Mouse (Mus musculus) liver, embryonic 16.5 days (tissue): ENCODE data around the gene Lax1. TPM values are rescaled to one million over a fixed set of nuclear protein-coding genes. Genes with fewer than 3 reads are reported as not detected.

Experiments used
- ATAC-seq: fragments of 200-750 bp; cut with Nextera tagmentation; 2 replicates; pipeline ENCODE4 v1.8.0; 2017; ENCODE audit warnings: low read depth, mild to moderate bottlenecking, moderate number of reproducible peaks, moderate library complexity
- H3K27ac ChIP-seq: fragments of 300-500 bp; sonication (generic); 2 replicates; pipeline ENCODE4 v1.5.1; 2014; ENCODE audit warnings: mild to moderate bottlenecking, low read length
- H3K27me3 ChIP-seq: fragments of 300-500 bp; sonication (generic); 2 replicates; pipeline ENCODE4 v1.6.1; 2014; ENCODE audit warnings: low read depth, low read length, mixed read lengths; ENCODE audit not compliant: control insufficient read depth, insufficient read depth
- H3K36me3 ChIP-seq: fragments of 300-500 bp; sonication (generic); 2 replicates; pipeline ENCODE4 v1.6.1; 2014; ENCODE audit warnings: mild to moderate bottlenecking; ENCODE audit not compliant: control insufficient read depth, insufficient read depth
- H3K4me1 ChIP-seq: fragments of 300-500 bp; sonication (generic); 2 replicates; pipeline ENCODE4 v1.6.1; 2014; ENCODE audit warnings: low read depth, low read length, mixed read lengths; ENCODE audit not compliant: control insufficient read depth
- H3K4me2 ChIP-seq: fragments of 300-500 bp; sonication (generic); 2 replicates; pipeline ENCODE4 v1.6.1; 2014; ENCODE audit warnings: low read depth, low read length, mixed read lengths
- H3K4me3 ChIP-seq: fragments of 300-500 bp; sonication (generic); 2 replicates; pipeline ENCODE4 v1.5.1; 2014; ENCODE audit warnings: low read depth, mild to moderate bottlenecking, low read length
- H3K9ac ChIP-seq: fragments of 300-500 bp; sonication (generic); 2 replicates; pipeline ENCODE4 v1.6.1; 2014; ENCODE audit warnings: low read depth, low read length
- H3K9me3 ChIP-seq: fragments of 300-500 bp; sonication (generic); replicated peaks from 2 replicates; pipeline ENCODE4 v1.6.1; 2016; ENCODE audit warnings: low read length; ENCODE audit not compliant: control insufficient read depth
- WGBS: fragments of 180-500 bp; shearing (Covaris S2); extraction: QIAGEN DNeasy Blood & Tissue Kit; methylation state at CpG from one replicate; pipeline ENCODE4 v1.1.7; 2014; ENCODE audit not compliant: insufficient replicate concordance; 5-methylcytosine and 5-hydroxymethylcytosine counted together
- polyA plus RNA-seq: library from polyadenylated mRNA; unstranded; fragments of >200 nt; fragmentation: Nextera tagmentation; extraction: Ambion mirVana; gene quantifications from 2 replicates; pipeline ENCODE4 v1.2.1, GENCODE M21; 2015

Lax1 gene
- polyA plus RNA-seq, 1 experiment from 2014 or later: 0.78 TPM

DNA sequence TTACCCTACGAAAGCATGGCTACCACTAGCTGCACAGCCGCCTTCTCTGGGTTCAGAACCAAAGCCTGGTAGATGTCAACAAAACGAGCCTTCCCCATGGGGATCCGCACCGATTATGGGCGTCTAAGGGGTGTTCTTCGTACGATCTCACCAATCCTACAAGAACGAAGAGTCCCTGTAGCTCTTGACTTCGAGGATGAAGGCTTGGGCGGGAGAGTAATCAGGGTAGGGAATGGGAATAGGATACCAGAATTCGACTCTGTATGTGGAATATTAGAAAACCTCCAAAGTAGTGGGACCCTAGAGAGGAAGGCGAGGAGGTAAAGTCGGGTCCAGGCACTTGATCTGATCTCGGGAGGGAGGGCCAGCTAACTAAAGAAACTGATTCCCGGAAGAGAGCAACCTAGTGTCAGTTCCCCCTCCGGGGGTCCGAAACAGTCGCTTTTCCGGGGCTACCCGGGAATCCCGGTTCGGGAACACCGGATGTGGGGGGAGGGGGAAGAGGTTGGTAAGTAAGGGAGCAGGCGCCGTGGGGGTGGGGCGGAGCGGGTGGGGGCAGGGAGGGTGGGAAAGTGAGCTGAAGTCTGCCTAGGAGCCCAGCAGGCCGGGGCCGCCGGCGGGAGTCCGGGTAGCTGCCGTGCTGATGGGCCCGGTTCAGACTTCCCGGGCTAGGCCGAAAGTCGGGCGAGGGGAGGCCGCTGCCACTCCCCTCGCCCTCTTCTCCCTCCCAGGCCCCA, 29.3 kb downstream of the Lax1 start, which contains the start of gene Zbed6:
TSS of gene Zbed6 (minus strand) at position 420 of the 737 bp plus-strand sequence.
- peak; percentile 67 for ATAC-seq
- H3K4me1 ChIP-seq: peaks cover 21% of the 10 kb centered on the region
- H3K9ac ChIP-seq: peak within 1 kb of the TSS; percentile 79
- peak within 1 kb of the TSS; percentile 73 for H3K4me3 ChIP-seq
- no peaks in the 10 kb centered on the region for H3K9me3 ChIP-seq
- peak within 1 kb of the TSS; percentile 79 for H3K4me2 ChIP-seq
- no peaks in the 10 kb centered on the region for H3K27me3 ChIP-seq
- under 1% methylated on average over 41 of the region's 41 CpGs for WGBS
- peaks cover 17% of the 10 kb centered on the region for H3K36me3 ChIP-seq
- H3K27ac ChIP-seq: peak within 1 kb of the TSS; percentile 77

DNA sequence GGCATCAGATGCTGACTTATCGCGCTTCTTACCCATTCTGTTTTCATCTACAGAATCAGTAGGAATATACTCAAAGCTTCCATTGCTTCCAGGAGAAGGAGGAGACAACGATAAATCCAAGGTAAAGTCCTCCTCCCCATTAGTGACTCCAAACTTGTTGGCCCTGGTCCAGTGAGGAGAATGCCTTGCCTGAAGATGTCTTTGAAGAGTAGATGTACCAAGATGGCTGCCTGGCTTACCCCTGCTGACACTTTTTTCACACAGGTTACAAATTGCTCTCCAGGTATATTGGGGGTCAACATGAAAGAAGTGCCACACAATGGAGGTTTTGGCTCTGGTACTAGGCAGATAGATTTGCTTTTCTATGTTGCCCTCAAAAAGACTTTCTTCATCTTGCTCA, 31.0 kb downstream of the Lax1 start:
- Histone ChIP-seq H3K4me1 (peaks cover 21% of the 10 kb centered on the region), H3K4me2 (no peak overlapping the region), H3K27me3 (no peaks in the 10 kb centered on the region), H3K4me3 (no peak overlapping the region), H3K9me3 (no peaks in the 10 kb centered on the region), H3K27ac (no peak overlapping the region), H3K36me3 (peaks cover 17% of the 10 kb centered on the region), H3K9ac (no peak overlapping the region)
- WGBS: 90% methylated on average over 3 of the region's 3 CpGs
- no peak for ATAC-seq

DNA sequence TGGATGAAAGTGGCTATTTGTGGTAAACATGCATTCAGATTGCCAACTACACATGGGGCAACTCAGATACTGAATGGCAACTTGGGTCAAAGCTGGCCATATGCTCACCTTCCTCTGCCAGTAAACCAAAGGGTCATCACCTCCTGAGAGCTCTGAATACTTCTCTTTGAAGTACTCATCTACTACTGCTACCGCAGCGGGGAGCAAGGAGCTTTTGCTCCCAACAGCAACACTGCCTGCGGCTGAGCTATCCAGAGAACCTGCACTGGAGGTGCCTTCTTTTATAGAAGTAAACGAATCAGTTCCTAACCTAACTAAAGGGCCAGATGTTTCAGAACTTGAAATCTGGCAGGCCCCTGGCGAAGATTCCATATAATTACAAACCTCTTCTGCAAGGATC, 33.1 kb downstream of the Lax1 start:
- Histone ChIP-seq H3K9me3 (no peaks in the 10 kb centered on the region), H3K36me3 (peaks cover 17% of the 10 kb centered on the region), H3K27me3 (no peaks in the 10 kb centered on the region), H3K4me3 (no peak overlapping the region), H3K4me2 (no peak overlapping the region), H3K9ac (no peak overlapping the region), H3K27ac (no peak overlapping the region), H3K4me1 (peaks cover 21% of the 10 kb centered on the region)
- 84% methylated on average over 5 of the region's 5 CpGs for WGBS
- no peak for ATAC-seq

DNA sequence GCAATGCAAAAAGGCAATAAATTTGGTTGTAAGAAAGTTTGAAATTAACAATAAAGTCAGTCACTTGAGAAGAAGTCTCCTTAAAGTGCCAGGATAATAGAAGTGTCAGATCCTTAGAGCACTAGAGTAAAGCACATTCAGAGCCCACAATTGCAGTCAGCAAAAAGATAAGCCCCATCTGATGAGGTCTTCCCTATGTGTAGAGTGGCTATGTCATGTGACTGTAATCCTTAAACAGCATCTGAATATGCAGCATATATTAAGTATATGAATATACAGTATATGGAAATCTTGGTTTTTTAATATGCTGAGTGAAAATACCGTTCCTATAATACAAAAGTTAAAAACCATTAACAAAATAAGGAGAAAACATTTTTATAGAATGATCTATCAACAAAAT, 36.9 kb downstream of the Lax1 start:
- Histone ChIP-seq H3K27ac (no peak overlapping the region), H3K4me1 (peaks cover 6% of the 10 kb centered on the region), H3K9me3 (no peaks in the 10 kb centered on the region), H3K36me3 (peaks cover 8% of the 10 kb centered on the region), H3K9ac (no peak overlapping the region), H3K4me3 (no peak overlapping the region), H3K27me3 (no peaks in the 10 kb centered on the region), H3K4me2 (no peak overlapping the region)
- no peak for ATAC-seq
- WGBS: 81% methylated on average over 1 of the region's 1 CpGs

DNA sequence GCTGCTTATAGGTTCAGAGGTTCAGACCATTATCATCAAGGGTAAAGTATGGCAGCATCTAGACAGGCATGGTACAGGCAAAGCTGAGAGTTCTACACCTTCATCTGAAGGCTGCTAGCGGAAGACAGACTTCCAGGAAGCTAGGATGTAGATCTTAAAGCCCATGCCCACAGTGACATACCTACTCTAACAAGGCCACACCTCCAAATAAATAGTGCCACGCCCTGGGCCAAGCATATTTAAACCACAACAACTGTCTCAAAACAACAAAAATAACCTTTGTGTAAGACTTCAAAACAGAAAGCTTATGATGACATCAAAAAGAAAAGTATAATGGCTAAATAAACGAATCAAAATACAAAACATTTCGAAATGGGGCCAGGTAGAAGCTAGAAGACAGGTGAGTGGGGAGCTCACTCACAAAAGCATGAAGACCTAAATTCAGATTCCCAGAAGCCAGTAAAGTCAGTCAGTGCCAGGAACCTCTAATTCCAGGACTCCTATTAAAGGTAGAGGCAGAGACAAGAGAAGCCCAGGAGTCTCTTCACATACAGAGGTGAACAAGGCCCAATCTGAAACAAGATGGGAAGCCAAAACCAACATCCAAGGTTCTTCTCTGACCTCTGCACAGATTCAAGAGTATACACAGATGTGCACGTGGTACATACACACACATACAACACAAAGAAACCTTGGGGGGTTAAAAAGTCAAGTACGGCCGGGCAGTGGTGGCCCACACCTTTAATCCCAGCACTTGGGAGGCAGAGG, 39.4 kb downstream of the Lax1 start:
- H3K4me1 ChIP-seq: no peaks in the 10 kb centered on the region; the same call in 1 of the 2 replicates
- no peak overlapping the region for H3K4me3 ChIP-seq
- H3K27ac ChIP-seq: no peak overlapping the region
- no peaks in the 10 kb centered on the region for H3K9me3 ChIP-seq
- H3K4me2 ChIP-seq: no peak overlapping the region
- no peak for ATAC-seq
- peaks cover 12% of the 10 kb centered on the region for H3K36me3 ChIP-seq
- 78% methylated on average over 7 of the region's 7 CpGs for WGBS
- H3K9ac ChIP-seq: no peak overlapping the region
- H3K27me3 ChIP-seq: no peaks in the 10 kb centered on the region

DNA sequence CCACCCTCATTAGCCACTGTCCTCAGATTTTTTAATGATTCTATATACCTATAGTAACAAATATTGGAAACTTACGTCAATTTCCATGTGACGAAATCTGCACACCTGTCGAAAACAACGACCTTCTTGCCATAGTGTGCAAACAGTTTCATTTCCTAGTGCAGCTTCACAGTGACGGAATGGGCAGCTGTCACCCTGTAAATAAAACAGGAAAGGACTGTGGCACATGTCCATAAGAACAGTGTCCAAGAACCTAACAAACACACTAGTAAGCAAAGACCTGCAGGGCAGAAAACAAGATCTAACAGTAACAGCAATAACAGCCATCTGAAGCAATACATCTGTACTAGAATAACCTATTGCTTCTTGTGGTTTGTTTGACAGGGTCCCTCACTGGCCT, 44.3 kb downstream of the Lax1 start:
- Histone ChIP-seq H3K4me3 (no peak overlapping the region), H3K4me2 (no peak overlapping the region), H3K27ac (no peak overlapping the region), H3K4me1 (no peaks in the 10 kb centered on the region; the same call in 1 of the 2 replicates), H3K9me3 (no peaks in the 10 kb centered on the region), H3K9ac (no peak overlapping the region), H3K27me3 (no peaks in the 10 kb centered on the region), H3K36me3 (peaks cover 44% of the 10 kb centered on the region)
- 86% methylated on average over 5 of the region's 5 CpGs for WGBS
- ATAC-seq: no peak

DNA sequence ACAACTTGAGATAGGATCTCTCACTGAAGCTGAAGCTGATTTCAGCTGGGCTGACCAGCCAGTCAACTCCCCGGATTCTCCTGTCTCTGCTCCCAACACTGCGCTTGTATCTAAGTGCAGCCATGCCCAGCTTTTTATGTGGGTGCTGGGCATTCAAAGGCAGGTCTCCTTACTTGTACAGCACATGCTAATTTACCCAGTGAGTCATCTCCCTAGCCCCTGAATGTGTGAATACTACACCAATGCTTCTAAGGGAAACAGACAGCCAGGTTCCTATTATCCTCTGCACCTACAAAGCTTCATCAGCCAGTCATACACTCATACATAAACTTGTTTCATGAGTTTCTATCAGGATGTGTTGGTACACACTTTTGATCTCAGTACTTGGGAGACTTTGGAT, 48.7 kb downstream of the Lax1 start:
- no peaks in the 10 kb centered on the region for H3K9me3 ChIP-seq
- H3K4me3 ChIP-seq: no peak overlapping the region
- H3K9ac ChIP-seq: no peak overlapping the region
- peaks cover 65% of the 10 kb centered on the region for H3K36me3 ChIP-seq
- H3K27ac ChIP-seq: no peak overlapping the region
- no peak for ATAC-seq
- WGBS: 91% methylated on average over 2 of the region's 2 CpGs
- no peaks in the 10 kb centered on the region for H3K4me1 ChIP-seq
- H3K27me3 ChIP-seq: no peaks in the 10 kb centered on the region
- no peak overlapping the region for H3K4me2 ChIP-seq

DNA sequence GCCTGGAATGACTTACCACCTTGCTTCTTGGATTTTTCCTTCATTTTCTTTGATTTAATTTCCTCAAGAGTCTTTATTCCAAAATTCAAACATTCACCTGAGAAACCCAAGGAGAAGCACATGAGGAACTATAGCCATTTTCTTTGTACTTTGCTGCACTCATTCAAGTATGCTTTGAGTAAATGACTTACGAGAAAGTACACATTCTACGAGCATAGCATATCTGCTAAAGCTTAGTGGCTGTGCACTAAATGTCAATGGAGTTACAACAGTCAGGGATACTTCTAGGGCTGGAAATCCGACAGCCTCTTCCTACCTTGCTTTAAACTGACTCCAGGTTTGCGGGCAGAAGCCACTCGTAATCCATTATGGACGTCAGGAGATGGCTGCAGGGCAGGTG, 51.4 kb downstream of the Lax1 start:
- 84% methylated on average over 6 of the region's 6 CpGs for WGBS
- Histone ChIP-seq H3K9me3 (no peaks in the 10 kb centered on the region), H3K36me3 (peaks cover 60% of the 10 kb centered on the region)

DNA sequence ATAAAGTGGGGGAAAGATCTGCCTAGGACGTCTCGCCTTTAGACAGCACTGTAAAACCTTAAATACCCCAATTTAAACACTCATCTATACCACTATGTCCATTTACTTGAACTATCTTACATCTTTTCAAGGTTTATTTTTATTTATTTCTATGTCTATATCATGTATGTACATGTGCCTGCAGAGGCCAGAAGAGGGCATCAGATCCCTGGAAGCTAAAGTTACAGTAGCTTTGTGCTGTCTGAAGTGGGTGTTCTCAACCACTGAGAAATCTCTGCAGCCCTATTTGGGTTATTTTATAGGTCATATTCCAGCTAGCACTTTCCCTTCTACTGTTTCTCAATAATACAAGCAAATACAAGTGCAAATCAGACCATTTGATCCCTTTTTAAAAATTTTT, 57.7 kb downstream of the Lax1 start:
- H3K4me1 ChIP-seq: no peaks in the 10 kb centered on the region
- H3K4me3 ChIP-seq: no peak overlapping the region
- H3K36me3 ChIP-seq: peaks cover 53% of the 10 kb centered on the region
- H3K9me3 ChIP-seq: no peaks in the 10 kb centered on the region
- no peaks in the 10 kb centered on the region for H3K27me3 ChIP-seq
- H3K4me2 ChIP-seq: no peak overlapping the region
- no peak overlapping the region for H3K27ac ChIP-seq
- no peak for ATAC-seq
- 81% methylated on average over 2 of the region's 2 CpGs for WGBS
- H3K9ac ChIP-seq: no peak overlapping the region

More for the DNA sequence above, 51.4 kb downstream of the Lax1 start:
- no peaks in the 10 kb centered on the region for H3K27me3 ChIP-seq
- no peak for ATAC-seq
- H3K27ac ChIP-seq: no peak overlapping the region
- H3K9ac ChIP-seq: no peak overlapping the region
- no peak overlapping the region for H3K4me2 ChIP-seq
- no peaks in the 10 kb centered on the region for H3K4me1 ChIP-seq
- H3K4me3 ChIP-seq: no peak overlapping the region
